Mouse (Mus musculus): ENCODE measurements around the gene Ffar3.
"Not testable (repeated sequence)": the region's sequence is repeated elsewhere in the genome, so short reads cannot be mapped to it uniquely, and the experiment has no call there.

Gene Ffar3

DNA sequence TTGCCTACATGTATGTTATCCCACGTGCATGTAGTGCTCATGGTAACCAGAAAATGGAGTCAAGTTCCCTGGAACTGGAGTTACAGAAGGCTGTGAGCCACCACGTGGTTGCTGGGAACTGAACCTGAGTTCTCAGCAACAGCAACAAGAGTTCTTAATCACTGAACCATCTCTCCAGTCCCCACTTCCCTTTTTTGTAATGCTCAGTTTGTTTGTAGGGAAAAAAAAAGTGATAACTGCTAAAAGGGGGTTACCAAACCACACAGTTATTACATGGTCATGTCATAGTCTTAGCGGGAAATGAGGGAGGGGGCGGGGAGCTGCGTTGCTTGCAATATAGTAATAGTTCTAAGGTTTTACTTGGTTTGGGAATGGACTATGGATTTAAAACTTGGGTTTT, 13.9 kb downstream of the Ffar3 start:
- no peak for DNase-seq

DNA sequence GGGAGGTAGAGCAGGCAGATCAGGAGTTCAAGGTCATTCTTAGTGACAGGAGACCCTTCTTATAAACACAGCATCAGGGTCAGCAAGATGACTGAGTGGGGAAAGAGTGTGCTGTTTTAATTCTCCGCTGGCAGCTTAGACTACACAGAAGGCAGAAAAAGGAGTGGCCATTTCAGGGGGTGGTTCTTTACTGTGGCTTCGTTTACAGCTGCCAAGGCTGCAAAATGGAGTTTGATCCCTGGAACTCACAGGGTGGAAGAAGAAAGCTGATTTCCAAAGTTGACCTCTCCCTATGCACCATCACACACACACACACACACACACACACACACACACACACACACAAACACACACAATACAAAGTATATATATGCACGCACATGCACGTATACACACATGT, 14.6 kb downstream of the Ffar3 start:
- DNase-seq = no peak

DNA sequence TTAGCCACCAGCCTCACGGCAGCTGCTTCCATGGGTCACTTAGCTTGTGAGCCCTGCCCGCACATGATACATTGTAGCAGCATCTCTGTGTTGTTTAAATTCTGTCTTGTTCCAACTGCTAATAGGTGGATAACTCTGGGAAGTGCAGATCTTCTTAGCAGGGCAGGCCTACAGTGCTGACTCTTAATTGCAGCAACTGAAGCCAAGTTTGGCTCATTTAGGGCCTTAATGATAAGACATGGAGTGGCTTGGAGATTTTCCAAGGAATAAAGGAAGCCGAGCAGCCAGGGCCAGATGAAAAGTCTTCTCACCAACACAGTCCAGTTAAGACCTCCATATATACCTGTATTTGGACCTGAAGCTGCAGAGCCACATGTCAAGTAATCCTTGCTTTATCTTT, 15.7 kb downstream of the Ffar3 start:
- DNase-seq = no peak

DNA sequence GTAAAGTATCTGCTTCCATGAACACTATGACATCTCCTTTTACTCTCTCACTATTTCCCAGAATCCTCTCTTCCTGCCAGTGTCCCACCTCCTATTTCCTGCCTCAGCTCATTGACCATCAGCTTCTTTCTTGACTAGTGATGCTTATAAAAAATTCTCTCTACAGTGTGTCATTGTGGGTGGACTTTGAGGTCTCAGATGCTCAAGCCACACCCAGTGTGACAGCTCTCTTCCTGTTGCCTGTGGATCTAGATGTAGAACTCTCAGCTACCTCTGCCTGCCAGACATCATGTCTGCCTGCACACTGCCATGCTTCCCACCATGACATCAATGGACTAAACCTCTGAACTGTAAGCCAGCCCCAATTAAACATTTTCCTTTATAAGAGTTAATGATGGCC, 18.7 kb downstream of the Ffar3 start:
- no peak for DNase-seq

DNA sequence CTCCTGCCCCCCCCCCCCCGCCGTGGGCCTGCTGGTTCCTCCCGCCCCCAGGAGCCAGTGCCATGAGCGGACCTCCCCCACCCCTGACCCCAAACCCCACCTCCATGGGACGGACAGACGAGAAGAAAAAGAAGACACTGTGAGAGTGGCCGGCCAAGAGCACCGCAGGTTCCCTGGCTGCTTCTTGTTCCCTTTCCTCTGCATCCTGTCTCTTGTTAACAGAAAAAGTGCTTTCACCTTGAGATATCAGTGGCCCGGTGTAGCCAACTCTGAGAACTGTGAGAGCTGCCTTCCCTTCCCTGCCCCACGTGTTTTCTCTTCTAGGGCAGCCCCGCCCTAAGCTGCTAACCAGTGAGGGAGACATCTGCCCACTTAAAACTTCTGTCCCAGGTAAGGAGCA, 23.3 kb downstream of the Ffar3 start:
- not testable (repeated sequence) for DNase-seq

DNA sequence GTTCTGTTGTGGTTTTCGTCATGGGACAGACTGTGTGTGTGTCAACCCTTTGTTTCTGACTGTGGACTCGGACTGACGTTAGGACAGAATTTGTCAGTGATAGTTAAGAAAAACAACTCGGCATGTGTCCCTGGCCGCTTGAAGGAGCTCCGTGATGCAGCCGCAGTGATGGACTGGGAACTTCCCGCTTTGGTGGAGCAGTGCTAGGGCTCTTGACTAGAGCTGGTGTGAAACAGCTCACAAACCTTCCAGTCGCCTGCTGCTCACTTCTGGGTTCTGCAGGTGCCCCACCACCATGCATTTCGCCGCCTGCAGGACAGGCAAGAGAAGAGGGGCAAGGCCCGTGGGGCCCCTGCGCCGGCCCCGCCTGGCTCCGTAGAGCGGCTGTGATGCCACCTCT, 23.7 kb downstream of the Ffar3 start:
- DNase-seq = no peak

DNA sequence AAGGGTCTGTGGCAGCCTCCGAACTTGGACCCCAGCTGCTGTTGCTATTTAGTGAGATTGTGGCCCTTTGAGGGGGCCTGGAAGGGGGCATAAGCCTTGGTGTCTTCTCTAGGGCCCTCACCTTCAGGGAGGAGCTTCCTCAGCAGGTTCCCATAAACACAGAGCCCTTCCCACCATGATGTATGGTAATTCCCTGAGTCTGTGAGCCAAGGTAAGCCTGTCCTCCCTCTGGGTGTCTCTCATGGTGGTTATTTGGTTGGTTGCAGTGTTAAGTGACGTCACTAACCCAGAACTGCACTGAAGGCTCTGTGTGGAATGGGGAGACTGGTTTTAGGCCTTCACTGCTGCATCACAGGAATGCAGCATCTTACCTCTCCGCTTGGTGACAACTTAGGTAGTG, 26.6 kb downstream of the Ffar3 start:
- no peak for DNase-seq

DNA sequence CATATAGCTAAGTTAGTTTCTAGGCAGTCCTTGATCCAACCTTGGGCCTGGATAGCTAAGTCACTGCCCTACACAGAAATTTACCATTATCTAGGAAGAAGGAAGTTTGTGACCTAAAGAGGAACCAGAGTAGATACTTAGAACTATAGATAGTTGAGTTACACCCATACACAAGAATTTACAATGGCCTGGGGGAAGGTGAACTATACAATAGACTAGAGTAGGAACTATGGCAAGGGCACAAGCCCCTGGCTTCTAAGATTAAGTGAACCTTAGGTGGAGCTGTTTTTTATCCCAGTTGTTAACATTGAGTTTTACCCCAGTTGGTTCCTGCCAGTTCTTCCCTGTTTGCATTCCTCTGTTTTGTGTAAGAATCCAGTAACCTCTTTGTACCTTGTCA, 27.1 kb downstream of the Ffar3 start:
- DNase-seq = not testable (repeated sequence)

DNA sequence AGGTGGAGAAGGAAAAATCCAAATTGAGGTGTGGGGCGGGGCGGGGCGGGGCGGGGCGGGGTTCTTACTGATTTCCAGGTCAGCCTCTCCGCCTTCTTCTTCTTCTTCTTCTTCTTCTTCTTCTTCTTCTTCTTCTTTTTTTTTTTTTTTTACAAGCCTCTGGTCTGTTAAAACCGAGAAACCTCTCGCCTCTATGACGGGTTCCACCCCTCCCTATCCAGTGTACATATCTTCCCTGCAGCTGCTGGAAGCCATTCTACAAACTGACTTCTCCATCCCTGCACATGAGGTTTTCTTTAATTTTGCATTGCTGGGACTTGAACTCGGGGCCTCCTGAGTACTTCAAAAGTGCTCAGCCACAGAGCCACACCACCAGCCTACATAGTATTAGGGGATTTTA, 29.3 kb downstream of the Ffar3 start:
- no peak for DNase-seq

DNA sequence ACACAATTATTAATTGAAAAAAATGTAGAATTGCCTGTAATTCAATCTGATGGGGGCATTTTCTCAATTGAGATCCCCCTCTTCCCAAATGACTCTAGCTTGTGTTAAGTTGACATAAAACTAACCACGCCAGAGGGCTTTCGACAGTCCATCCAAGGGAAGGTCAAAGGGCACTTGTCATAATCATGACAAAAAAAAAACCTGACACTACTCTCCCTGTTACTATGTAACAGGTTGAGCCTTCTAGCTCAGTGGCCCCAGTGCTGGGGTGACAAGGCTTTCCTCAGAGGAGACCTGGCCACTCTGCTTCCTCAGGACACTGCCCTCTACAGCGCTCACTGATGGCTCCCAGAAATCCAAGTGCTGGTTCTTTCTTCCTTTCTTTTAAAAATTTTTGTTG, 31.7 kb downstream of the Ffar3 start:
- no peak for DNase-seq

DNA sequence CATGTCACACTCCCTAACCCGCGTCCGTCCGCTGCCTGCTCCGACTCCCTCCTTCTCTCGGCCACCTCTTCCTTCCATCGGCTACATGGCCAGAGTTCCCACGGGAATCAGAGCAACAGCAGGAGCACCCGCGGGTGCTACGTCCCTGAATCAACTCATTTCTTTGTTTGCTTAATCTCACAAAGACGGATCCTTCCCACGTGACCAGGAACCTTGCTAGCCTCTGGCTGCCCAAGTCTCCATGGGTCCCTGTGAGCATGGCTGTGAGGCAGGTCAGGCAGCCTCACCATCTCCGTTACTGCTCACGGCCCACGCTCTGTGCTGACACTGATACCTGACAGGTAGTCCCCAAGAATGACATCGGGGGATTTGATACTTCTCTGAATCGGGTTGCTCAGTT, 32.3 kb downstream of the Ffar3 start, which contains the start of gene Ffar2:
Ffar2 (minus strand) TSS at position 101 of the 400 bp plus-strand sequence.
- no peak for DNase-seq

DNA sequence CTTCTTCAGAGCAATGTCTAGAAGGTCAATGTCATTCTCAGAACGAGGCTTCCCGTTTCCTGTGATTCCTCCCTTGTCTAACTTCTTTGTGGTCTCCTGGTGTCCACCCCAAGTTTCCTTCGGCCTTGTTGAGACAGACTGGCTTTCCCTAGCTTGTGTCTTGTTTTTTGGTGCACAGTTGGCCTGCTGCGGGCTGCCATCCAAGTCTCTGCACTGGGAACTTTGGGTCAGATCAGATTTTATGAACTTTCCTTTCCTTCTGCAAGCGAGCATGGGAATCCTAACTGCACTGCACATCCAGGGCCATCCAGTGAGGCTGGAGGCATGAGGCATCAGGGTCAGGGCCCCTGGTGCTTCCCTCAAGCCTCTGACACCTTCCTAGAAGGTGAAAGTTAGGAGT, 34.4 kb downstream of the Ffar3 start:
- DNase-seq = peak in 1 of 2 experiments; percentile 18

DNA sequence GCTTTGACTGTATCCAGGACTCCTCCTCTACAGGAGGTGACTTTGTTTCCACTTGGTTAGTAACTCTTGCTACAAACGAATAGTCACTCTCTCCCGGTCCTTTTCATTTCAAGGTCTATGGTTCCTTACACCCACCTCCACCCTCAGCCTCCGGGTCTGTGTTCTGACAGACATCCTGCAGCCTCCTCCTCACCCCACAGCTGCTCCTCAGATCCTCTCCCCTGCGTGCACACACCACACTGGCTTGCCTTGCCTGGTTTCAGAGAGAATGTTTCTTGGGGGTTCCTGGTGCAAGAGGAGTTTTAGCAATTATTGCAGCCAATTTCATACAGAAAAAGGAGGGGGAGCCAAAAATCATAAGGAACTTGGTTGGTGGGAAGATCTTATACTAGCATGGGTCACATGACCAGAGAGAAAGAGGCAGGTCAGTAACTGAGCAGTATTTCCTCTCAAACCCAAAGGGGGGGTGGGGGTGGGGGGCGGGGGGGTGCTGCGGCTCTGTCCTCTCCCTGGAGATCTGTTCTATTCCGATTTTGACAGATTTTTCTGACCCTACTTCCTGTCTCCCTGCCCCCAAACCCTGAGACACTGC, 35.0 kb downstream of the Ffar3 start:
- no peak for DNase-seq

DNA sequence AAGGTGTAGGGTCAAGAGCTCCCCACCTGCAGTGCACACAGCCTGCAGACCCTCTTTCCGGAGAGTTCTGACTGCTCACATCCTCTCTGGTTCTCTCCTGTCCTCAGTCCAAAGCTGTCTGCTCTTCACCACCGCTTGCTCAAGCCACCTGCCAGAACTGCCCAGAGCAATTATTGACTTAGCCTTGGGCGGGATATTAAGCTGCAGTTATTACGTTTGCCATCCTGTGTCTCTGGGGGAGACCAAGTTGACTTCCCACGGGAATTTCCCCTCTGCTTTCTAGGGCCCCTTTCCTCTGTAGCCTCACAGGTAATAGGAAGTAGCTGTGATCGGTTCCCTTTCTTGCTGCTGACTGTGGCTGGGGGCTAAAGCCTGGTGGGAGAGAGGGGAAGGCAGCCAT, 35.8 kb downstream of the Ffar3 start:
- no peak for DNase-seq

DNA sequence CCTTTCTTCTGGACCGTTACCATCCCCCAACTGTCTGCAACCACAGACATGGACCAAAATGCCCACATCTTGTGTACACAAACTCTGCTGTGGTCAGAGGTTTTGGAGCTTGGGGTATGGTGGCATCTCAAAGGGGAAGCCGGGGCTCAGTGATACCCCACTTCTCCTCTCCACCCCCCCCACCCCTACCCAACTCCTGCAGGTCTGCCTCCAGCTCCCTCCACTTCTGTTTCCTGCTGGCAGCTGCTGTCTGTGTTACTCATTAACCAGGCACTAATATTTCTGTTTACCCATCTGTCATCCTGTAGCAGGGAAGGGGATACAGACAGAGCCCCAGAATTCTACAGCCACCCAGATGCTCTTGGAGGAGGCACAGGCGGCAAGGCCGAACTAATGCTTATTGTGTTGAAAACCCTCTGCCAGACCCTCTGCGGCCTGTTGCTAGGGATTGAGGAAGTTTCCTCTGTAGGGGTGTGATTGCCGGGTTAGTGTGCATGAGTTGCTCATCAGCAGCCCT, 43.6 kb downstream of the Ffar3 start:
- DNase-seq = peak in 1 of 2 experiments; percentile 16

DNA sequence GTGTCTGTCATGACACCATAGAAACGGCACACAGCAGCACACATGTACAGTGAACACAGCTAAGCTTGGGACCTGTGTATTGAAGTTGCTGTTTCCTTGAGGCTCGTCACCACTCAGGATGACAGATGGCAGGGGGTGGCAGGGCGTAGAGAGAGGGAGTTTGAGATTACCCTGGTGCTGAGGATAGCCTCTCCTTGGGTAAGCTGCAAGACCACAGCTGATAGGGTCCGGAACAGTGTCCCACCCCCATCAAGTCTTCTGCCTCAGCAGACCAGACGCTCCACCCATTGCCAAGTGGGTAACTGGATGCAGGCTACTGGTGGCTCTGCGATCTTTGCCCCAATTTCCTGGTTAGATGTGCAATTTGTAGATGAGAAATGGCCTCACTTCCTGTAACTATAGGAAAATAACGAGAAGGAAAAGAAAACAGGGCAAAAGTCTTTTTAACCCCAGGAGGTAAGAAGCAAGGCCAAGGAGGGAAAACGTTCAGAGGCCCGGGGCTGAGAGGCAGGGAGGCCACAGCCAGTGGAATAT, 44.2 kb downstream of the Ffar3 start:
- DNase-seq = no peak

DNA sequence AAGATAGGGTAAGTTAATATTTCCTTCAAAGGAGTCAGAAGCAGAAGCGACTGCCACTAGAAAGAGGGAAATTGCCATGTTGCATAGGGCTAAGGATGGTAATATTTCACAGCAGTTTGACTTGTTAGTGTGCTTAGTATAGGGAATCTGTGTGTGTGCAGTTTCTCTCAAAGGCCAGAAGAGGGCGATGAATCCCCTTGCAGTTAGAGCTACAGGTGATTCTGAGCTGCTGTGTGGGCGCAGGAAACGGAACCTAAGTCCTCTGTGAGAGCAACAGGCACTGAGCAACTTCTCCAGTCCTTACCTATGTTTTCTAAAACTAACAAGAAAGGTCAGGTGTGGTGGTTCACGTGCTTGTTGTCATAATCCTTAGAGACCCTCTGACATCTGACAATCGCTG, 45.7 kb downstream of the Ffar3 start:
- DNase-seq = no peak

DNA sequence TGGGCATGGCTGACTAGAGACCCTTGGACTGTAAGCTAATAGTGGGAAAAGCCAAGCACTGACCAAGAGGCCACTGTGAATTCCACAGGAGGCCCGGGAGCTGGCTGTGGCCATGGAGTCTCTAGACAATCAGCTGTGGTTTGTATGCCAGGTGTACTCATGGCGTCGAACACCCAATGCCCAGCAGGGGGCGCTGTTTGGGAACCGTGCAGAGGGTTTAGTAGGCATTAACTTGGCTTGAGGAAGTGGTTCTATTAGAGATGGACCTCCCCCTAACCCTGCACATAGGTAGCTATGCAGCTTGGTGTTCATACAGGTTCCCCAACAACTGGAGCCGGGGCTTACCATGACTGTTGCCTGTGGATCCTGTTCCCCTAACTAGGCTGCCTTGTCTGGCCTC, 50.1 kb downstream of the Ffar3 start:
- peak; percentile 40 to 54 for DNase-seq

Data from kidney, postnatal 25 days (tissue).